Mouse (Mus musculus) midbrain, embryonic 13.5 days (tissue): ENCODE measurements around the gene Etv1. TPM values are rescaled to one million over a fixed set of nuclear protein-coding genes. Genes with fewer than 3 reads are reported as not detected.

Experiments
- ATAC-seq: fragments of 200-750 bp; cut with Nextera tagmentation; 2 replicates; pipeline ENCODE4 v1.8.0; 2017; ENCODE audit warnings: mild to moderate bottlenecking, moderate TSS enrichment, moderate library complexity
- H3K27ac ChIP-seq: fragments of 300-500 bp; sonication (generic); 2 replicates; pipeline ENCODE4 v1.5.1; 2015; ENCODE audit warnings: inconsistent platforms, mild to moderate bottlenecking, moderate library complexity
- H3K27me3 ChIP-seq: fragments of 300-500 bp; sonication (generic); 2 replicates; pipeline ENCODE4 v1.6.1; 2015; ENCODE audit warnings: mild to moderate bottlenecking, inconsistent platforms
- H3K36me3 ChIP-seq: fragments of 300-500 bp; sonication (generic); 2 replicates; pipeline ENCODE4 v1.6.1; 2015; ENCODE audit warnings: mild to moderate bottlenecking, inconsistent platforms
- H3K4me1 ChIP-seq: fragments of 300-500 bp; sonication (generic); replicated peaks from 2 replicates; pipeline ENCODE4 v1.6.1; 2015; ENCODE audit warnings: inconsistent platforms
- H3K4me2 ChIP-seq: fragments of 300-500 bp; sonication (generic); replicated peaks from 2 replicates; pipeline ENCODE4 v1.6.1; 2015; ENCODE audit warnings: moderate library complexity, mild to moderate bottlenecking, inconsistent platforms
- H3K4me3 ChIP-seq: fragments of 300-500 bp; sonication (generic); replicated peaks from 2 replicates; pipeline ENCODE4 v1.5.1; 2015; ENCODE audit warnings: mild to moderate bottlenecking, inconsistent platforms
- H3K9ac ChIP-seq: fragments of 300-500 bp; sonication (generic); replicated peaks from 2 replicates; pipeline ENCODE4 v1.6.1; 2015; ENCODE audit warnings: mild to moderate bottlenecking, inconsistent platforms
- H3K9me3 ChIP-seq: fragments of 300-500 bp; sonication (generic); 2 replicates; pipeline ENCODE4 v1.6.1; 2016; ENCODE audit warnings: mild to moderate bottlenecking, inconsistent platforms
- WGBS: fragments of 180-500 bp; shearing (Covaris S2); methylation state at CpG from one replicate; pipeline ENCODE4 v1.1.7; 2015; 5-methylcytosine and 5-hydroxymethylcytosine counted together
- polyA plus RNA-seq: library from polyadenylated mRNA; unstranded; fragments of >200 nt; fragmentation: Nextera tagmentation; extraction: Ambion mirVana; gene quantifications from 2 replicates; pipeline ENCODE4 v1.2.1, GENCODE M21; 2015

Etv1 gene
- polyA plus RNA-seq, 1 experiment from 2014 or later: 17.0 TPM

DNA sequence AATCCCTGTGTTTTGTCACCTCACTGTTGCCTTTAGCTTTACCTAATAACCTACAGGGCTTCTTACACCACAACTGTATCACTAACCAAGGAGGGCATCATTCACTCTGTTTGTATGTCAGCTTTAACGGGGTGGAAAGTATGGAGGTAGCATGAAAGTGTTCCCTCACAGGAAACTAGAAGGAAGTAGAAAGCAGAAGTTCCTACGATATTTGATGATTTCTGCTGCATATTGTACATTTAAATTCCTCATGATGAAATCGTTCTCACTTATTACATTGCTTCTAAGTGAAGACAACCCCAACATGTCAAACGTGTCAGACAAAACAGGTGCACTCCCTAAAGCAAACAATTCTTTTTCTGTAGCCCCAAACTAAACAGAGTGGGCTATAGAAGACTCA is 84.2 kb downstream of the Etv1 start:
- Histone ChIP-seq H3K4me1 (0 out of 2 replicates have a peak, but pooled peaks cover 2% of the 10 kb centered on the region), H3K27ac (no peak overlapping the region), H3K27me3 (no peaks in the 10 kb centered on the region), H3K9me3 (no peaks in the 10 kb centered on the region), H3K4me3 (no peak overlapping the region), H3K9ac (no peak overlapping the region), H3K36me3 (no peaks in the 10 kb centered on the region), H3K4me2 (no peak overlapping the region)
- WGBS: 80% methylated on average over 4 of the region's 4 CpGs
- no peak for ATAC-seq

DNA sequence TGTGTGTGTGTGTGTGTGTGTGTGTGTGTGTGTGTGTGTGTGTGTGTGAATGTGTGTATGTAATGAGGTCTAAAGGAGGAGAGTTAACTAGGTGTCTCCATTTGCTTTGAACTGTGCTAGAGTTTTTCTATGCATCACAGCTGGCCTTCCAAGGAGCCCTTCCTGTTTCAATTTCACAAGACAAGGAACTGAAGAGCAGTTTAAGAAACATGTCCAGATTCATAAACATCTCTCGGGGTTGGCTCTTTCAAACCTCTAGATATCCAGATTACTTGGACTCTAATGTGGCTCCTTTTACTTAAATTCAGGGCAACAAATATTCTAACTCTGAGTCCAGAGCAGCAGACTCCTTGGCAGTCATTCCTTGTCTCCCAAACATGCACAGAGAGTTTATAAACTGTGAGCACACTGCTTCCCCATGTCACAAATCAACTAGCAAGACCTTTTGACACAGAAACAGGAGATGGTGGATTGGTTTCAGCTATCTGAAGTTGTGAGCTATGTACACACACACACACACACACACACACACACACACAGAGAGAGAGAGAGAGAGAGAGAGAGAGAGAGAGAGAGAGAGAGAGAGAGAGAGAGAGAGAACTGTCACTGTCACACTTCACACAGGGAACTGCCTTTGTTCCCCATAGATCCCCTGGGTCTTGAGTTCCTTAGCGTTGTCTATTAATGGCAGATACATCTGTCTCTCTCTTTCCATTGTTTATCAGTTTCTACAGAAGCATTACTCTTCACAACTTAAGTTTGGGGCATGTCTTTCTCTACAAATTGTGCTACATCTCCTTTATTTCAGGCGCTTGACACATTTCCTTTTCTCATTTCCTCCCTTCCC is 85.0 kb downstream of the Etv1 start:
- WGBS: 71% methylated on average over 3 of the region's 3 CpGs
- Histone ChIP-seq H3K4me1 (0 out of 2 replicates have a peak, but pooled peaks cover 2% of the 10 kb centered on the region), H3K27me3 (no peaks in the 10 kb centered on the region), H3K36me3 (no peaks in the 10 kb centered on the region), H3K9me3 (no peaks in the 10 kb centered on the region), H3K4me2 (no peak overlapping the region), H3K4me3 (no peak overlapping the region), H3K27ac (no peak overlapping the region), H3K9ac (no peak overlapping the region)
- ATAC-seq: no peak

DNA sequence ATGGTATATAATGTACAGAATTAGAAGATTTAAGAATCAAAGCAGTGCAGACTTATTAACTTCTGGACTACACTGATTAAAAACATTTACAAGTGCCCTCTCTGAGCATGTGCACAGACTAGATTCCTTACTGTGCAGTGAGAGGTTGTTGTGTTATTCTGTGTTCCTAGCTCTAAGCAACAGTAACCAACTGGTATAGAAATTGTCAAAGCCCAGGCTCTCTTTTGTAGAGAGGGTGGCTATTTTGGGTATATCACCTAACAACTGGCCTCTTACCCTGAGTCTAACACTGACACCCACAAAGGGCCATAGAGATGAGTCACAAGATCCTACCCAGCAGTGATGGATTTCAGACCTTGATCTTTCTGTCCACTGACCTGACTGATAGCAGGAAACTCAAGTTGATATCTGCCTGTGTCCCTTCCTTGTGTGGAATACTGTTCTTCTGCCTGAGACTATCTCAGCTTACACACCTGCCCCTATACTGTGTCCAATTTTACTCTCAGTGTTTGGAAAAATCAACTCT is 95.4 kb downstream of the Etv1 start:
- H3K9ac ChIP-seq: no peak overlapping the region
- H3K4me1 ChIP-seq: no peaks in the 10 kb centered on the region
- no peaks in the 10 kb centered on the region for H3K27me3 ChIP-seq
- no peak overlapping the region for H3K27ac ChIP-seq
- no peak overlapping the region for H3K4me2 ChIP-seq
- no peak overlapping the region for H3K4me3 ChIP-seq
- no peaks in the 10 kb centered on the region for H3K9me3 ChIP-seq
- no peak for ATAC-seq
- no peaks in the 10 kb centered on the region for H3K36me3 ChIP-seq

DNA sequence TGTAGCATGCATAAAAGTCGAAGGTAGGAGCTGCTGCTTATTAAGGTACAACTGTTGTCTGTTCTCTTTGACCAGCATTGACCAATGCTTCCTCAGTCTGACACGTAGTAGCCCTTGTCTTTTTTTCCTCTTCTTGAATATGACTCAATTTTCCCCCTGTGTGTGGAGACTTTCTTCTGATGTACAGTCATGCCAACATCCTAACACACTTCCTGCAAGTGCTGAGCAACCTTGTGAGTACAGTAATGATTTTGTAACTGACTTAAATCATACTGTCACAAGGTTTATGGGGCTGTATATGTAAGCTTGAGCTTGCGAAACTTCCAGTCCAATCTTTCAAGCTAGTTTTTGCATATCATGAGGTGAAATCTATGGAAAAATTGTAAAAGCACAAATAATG is 125.3 kb downstream of the Etv1 start:
- WGBS: 88% methylated on average over 3 of the region's 3 CpGs
- no peaks in the 10 kb centered on the region for H3K36me3 ChIP-seq
- H3K4me3 ChIP-seq: no peak overlapping the region
- ATAC-seq: no peak
- no peaks in the 10 kb centered on the region for H3K4me1 ChIP-seq
- H3K9ac ChIP-seq: no peak overlapping the region
- H3K9me3 ChIP-seq: no peaks in the 10 kb centered on the region
- no peak overlapping the region for H3K4me2 ChIP-seq
- H3K27ac ChIP-seq: no peak overlapping the region
- no peaks in the 10 kb centered on the region for H3K27me3 ChIP-seq

DNA sequence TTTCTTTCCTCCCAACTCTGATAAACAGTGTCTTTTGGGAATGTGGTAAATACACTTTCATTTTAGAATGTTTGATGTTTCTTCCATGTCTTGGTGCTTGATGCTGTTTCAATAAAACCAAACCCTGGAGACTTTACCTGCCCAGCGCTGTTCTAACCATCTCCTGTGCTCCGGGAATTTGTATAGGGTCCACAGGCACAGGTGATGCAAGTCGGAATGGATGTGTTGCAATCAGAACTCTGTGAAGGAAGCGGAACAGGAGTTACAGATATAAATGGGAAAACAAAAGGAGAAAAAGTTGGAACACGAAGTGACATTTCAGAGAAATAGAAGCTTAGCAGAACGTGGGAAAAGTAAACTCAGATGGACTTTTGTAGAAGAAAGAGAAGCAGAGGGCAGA is 127.1 kb downstream of the Etv1 start:
- 92% methylated on average over 6 of the region's 6 CpGs for WGBS
- no peaks in the 10 kb centered on the region for H3K36me3 ChIP-seq
- no peak overlapping the region for H3K27ac ChIP-seq
- no peak overlapping the region for H3K4me3 ChIP-seq
- no peaks in the 10 kb centered on the region for H3K4me1 ChIP-seq
- H3K9ac ChIP-seq: no peak overlapping the region
- H3K27me3 ChIP-seq: no peaks in the 10 kb centered on the region
- H3K4me2 ChIP-seq: no peak overlapping the region
- no peaks in the 10 kb centered on the region for H3K9me3 ChIP-seq
- no peak for ATAC-seq

DNA sequence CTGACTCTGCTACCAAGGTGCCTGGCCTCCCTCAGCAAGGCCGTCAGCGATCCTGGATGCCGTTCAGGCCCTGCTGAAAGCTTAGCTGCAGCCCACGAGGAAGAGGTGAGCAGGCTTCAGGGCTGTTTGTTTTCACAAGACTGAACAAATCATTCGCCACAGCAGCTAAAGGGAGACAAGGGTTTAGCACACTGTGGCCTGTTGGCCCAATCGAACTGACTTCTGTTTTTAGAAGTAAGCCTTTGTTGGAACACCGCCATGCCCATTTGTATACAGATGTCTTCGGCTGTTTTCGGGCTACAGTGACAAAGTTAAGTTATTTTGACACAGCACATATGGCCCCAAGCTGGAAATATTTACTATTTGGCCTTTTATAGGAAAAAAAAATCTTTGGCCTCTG is 127.6 kb downstream of the Etv1 start:
- Histone ChIP-seq H3K9ac (no peak overlapping the region), H3K4me2 (no peak overlapping the region), H3K9me3 (no peaks in the 10 kb centered on the region), H3K4me1 (no peaks in the 10 kb centered on the region), H3K36me3 (no peaks in the 10 kb centered on the region), H3K4me3 (no peak overlapping the region), H3K27ac (no peak overlapping the region), H3K27me3 (no peaks in the 10 kb centered on the region)
- WGBS: 70% methylated on average over 9 of the region's 9 CpGs
- no peak for ATAC-seq

DNA sequence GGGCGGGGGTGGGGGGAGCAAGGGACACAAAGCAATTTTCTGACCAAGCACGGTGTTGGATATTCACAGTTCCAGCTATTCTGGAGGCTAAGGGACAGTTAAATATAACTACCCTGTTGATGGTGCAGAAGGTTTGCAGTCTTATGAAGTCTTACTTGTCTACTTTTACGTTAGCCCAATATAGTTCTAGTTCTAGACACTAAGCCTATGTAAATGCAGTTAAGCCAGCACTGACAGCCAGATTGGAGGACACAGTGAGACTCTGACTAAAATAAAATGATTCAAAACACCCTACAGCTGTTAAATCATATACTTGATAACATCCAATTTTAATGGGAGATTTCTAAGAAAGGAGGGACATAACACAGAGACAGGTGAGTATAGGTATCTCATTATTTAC is 129.8 kb downstream of the Etv1 start:
- Histone ChIP-seq H3K4me3 (no peak overlapping the region), H3K9ac (no peak overlapping the region), H3K36me3 (no peaks in the 10 kb centered on the region), H3K4me2 (no peak overlapping the region), H3K4me1 (no peaks in the 10 kb centered on the region), H3K27ac (no peak overlapping the region), H3K27me3 (no peaks in the 10 kb centered on the region), H3K9me3 (no peaks in the 10 kb centered on the region)
- no peak for ATAC-seq
- 94% methylated on average over 3 of the region's 3 CpGs for WGBS
